Mouse (Mus musculus): ENCODE measurements around the gene Rimbp2. TPM values are rescaled to one million over a fixed set of nuclear protein-coding genes. Genes with fewer than 3 reads are reported as not detected.

Gene Rimbp2
- total RNA-seq, 2 experiments from 2014 or later: 91.4 to 98.4 TPM

GRCm38 (mm10) chr5:128935359-128935899, 17.9 kb downstream of the Rimbp2 start:
- peak in 1 of 2 experiments; percentile 44 for DNase-seq (ENCODE audit: low spot score in 2 of 2)

GRCm38 (mm10) chr5:128932776-128933175, 20.5 kb downstream of the Rimbp2 start:
- DNase-seq (ENCODE audit: low spot score in 2 of 2): no peak

- DNase-seq (ENCODE audit: low spot score in 2 of 2): no peak
These were observed 28.2 kb downstream of the Rimbp2 start for GRCm38 (mm10) chr5:128925073-128925472.

- DNase-seq (ENCODE audit: low spot score in 2 of 2): no peak
These were observed 33.2 kb downstream of the Rimbp2 start for GRCm38 (mm10) chr5:128920112-128920511.

- peak; percentile 55 to 56 for DNase-seq (ENCODE audit: low spot score in 2 of 2)
These were observed 35.9 kb downstream of the Rimbp2 start for GRCm38 (mm10) chr5:128917116-128917959.

GRCm38 (mm10) chr5:128913820-128914219, 39.5 kb downstream of the Rimbp2 start:
- DNase-seq (ENCODE audit: low spot score in 2 of 2): no peak

- DNase-seq (ENCODE audit: low spot score in 2 of 2): no peak
These were observed 40.9 kb downstream of the Rimbp2 start for GRCm38 (mm10) chr5:128912374-128912773.

GRCm38 (mm10) chr5:128911593-128911992, 41.7 kb downstream of the Rimbp2 start:
- no peak for DNase-seq (ENCODE audit: low spot score in 2 of 2)

- no peak for DNase-seq (ENCODE audit: low spot score in 2 of 2)
These were observed 49.2 kb downstream of the Rimbp2 start for GRCm38 (mm10) chr5:128904113-128904512.

GRCm38 (mm10) chr5:128903120-128903519, 50.2 kb downstream of the Rimbp2 start:
- DNase-seq (ENCODE audit: low spot score in 2 of 2): no peak

- no peak for DNase-seq (ENCODE audit: low spot score in 2 of 2)
These were observed 53.3 kb downstream of the Rimbp2 start for GRCm38 (mm10) chr5:128899971-128900370.

- no peak for DNase-seq (ENCODE audit: low spot score in 2 of 2)
These were observed 58.4 kb downstream of the Rimbp2 start for GRCm38 (mm10) chr5:128894921-128895320.

- no peak for DNase-seq (ENCODE audit: low spot score in 2 of 2)
These were observed 65.7 kb downstream of the Rimbp2 start for GRCm38 (mm10) chr5:128887546-128887945.

- DNase-seq (ENCODE audit: low spot score in 2 of 2): no peak
These were observed 69.0 kb downstream of the Rimbp2 start for GRCm38 (mm10) chr5:128884320-128884719.

- no peak for DNase-seq (ENCODE audit: low spot score in 2 of 2)
These were observed 74.2 kb downstream of the Rimbp2 start for GRCm38 (mm10) chr5:128879092-128879491.

- DNase-seq (ENCODE audit: low spot score in 2 of 2): peak; percentile 46 to 64
These were observed 75.8 kb downstream of the Rimbp2 start for GRCm38 (mm10) chr5:128877425-128878035.

GRCm38 (mm10) chr5:128871706-128872105, 81.6 kb downstream of the Rimbp2 start:
- DNase-seq (ENCODE audit: low spot score in 2 of 2): no peak

- no peak for DNase-seq (ENCODE audit: low spot score in 2 of 2)
These were observed 86.5 kb downstream of the Rimbp2 start for GRCm38 (mm10) chr5:128866811-128867210.

GRCm38 (mm10) chr5:128866291-128866690, 87.0 kb downstream of the Rimbp2 start:
- DNase-seq (ENCODE audit: low spot score in 2 of 2): no peak

GRCm38 (mm10) chr5:128863497-128863896, 89.8 kb downstream of the Rimbp2 start:
- no peak for DNase-seq (ENCODE audit: low spot score in 2 of 2)

- no peak for DNase-seq (ENCODE audit: low spot score in 2 of 2)
These were observed 92.4 kb downstream of the Rimbp2 start for GRCm38 (mm10) chr5:128860907-128861306.

GRCm38 (mm10) chr5:128852791-128853190, 100.5 kb downstream of the Rimbp2 start:
- no peak for DNase-seq (ENCODE audit: low spot score in 2 of 2)
